ENCODE assay signal across 24 mouse cellular contexts in the genomic region with DNA sequence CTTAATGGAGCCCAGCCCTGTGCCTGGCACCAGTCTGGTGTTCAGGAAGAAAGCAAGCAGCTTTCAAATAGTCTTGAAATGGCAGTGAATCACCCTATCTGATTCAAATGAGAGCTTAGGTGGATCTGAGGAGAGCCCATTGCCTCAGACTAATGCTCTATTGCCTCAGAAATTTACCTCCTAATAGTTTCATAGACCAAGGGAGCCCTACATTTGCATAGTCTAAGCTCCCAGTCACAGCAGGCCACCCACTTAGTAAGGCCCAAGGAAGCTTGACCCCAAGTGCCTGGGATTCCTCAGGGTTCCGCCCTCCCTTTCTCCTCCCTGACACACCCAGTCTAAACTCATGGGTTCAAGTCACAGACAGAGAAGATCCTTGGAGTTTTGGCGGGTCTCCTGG.
DNase-seq lines count a peak whose midpoint lies in the region; ATAC-seq and TF ChIP-seq lines count a peak whose summit lies in the region.
"Had no signal": no experiment of that assay in that cellular context is flagged by ENCODE, and none has a peak within 500 bp of the region (broad histone marks: within the 10 kb centered on the region; RNA-seq: fewer than 3 reads in every experiment).

No protein-coding gene starts in this region.

- no peak for TF ChIP-seq POLR2A in ES-Bruce4 (IDR thresholded peaks at IDR 0.05; ENCODE audit: insufficient read depth, low read length)
- TF ChIP-seq POLR2A in embryonic fibroblast, embryonic 13.5 days (IDR thresholded peaks at IDR 0.05; ENCODE audit: low read depth, low read length): no peak

- no peak for ATAC-seq in midbrain, embryonic 11.5 days (ENCODE audit: low FRiP score)
- ATAC-seq: forebrain, embryonic 16.5 days; intestine, postnatal 0 days had no signal

- no peak overlapping the region for H3K4me3 ChIP-seq in ES-Bruce4 (ENCODE audit: low read depth, low read length)
- H3K4me3 ChIP-seq in embryonic fibroblast, embryonic 13.5 days (ENCODE audit: insufficient read depth, low read length): no peak overlapping the region
- H3K4me3 ChIP-seq in midbrain, embryonic 11.5 days (ENCODE audit: low read depth, low read length): no peak overlapping the region
- H3K4me3 ChIP-seq: forebrain, embryonic 10.5 days; heart, embryonic 13.5 days; limb, embryonic 12.5 days; liver, embryonic 15.5 days; lung, embryonic 15.5 days; midbrain, embryonic 12.5 days had no signal

- peak; percentile 81 for TF ChIP-seq EP300 in ES-Bruce4 (IDR thresholded peaks at IDR 0.05; ENCODE audit: insufficient read depth, low read depth, low read length)

- 66% methylated on average over 2 of the region's 2 CpGs for WGBS in midbrain, embryonic 11.5 days

- H3K27me3 ChIP-seq in ES-Bruce4 (ENCODE audit: control insufficient read depth, insufficient read depth, low read length, poor library complexity, severe bottlenecking): no peaks in the 10 kb centered on the region
- no peaks in the 10 kb centered on the region for H3K27me3 ChIP-seq in midbrain, embryonic 11.5 days (ENCODE audit: control insufficient read depth, insufficient read depth, low read length)
- H3K27me3 ChIP-seq: limb, embryonic 12.5 days; liver, embryonic 15.5 days; lung, embryonic 15.5 days; midbrain, embryonic 12.5 days had no signal

- H3K36me3 ChIP-seq in ES-Bruce4 (ENCODE audit: control insufficient read depth, insufficient read depth, low read length, poor library complexity, severe bottlenecking): no peaks in the 10 kb centered on the region
- H3K36me3 ChIP-seq in midbrain, embryonic 11.5 days (ENCODE audit: control insufficient read depth, insufficient read depth, low read length): no peaks in the 10 kb centered on the region
- H3K36me3 ChIP-seq: forebrain, embryonic 10.5 days; G1E; heart, embryonic 13.5 days; limb, embryonic 12.5 days; liver, embryonic 15.5 days; lung, embryonic 15.5 days; midbrain, embryonic 12.5 days had no signal

- no peak overlapping the region for H3K4me2 ChIP-seq in midbrain, embryonic 11.5 days
- H3K4me2 ChIP-seq: heart, embryonic 13.5 days; hindbrain, embryonic 14.5 days; limb, embryonic 12.5 days; liver, embryonic 15.5 days; lung, embryonic 15.5 days; midbrain, embryonic 12.5 days had no signal

- no peak for TF ChIP-seq CTCF in ES-Bruce4 (IDR thresholded peaks at IDR 0.05; ENCODE audit: low read depth, low read length)
- TF ChIP-seq CTCF in embryonic fibroblast, embryonic 13.5 days (IDR thresholded peaks at IDR 0.05; ENCODE audit: borderline replicate concordance, insufficient read depth, low read length): no peak

- no peak overlapping the region for H3K9ac ChIP-seq in ES-Bruce4 (ENCODE audit: low read depth, poor library complexity, severe bottlenecking)
- H3K9ac ChIP-seq in midbrain, embryonic 11.5 days (ENCODE audit: low read length): no peak overlapping the region
- H3K9ac ChIP-seq: heart, embryonic 13.5 days; hindbrain, embryonic 14.5 days; limb, embryonic 12.5 days; liver, embryonic 15.5 days; lung, embryonic 15.5 days; midbrain, embryonic 12.5 days had no signal

- peaks cover 10% of the 10 kb centered on the region for H3K4me1 ChIP-seq in ES-Bruce4 (ENCODE audit: control insufficient read depth, insufficient read depth, low read length)
- H3K4me1 ChIP-seq in embryonic fibroblast, embryonic 13.5 days (ENCODE audit: control insufficient read depth, insufficient read depth, low read length): peaks cover 12% of the 10 kb centered on the region
- H3K4me1 ChIP-seq in midbrain, embryonic 11.5 days (ENCODE audit: control insufficient read depth, insufficient read depth, low read length): no peaks in the 10 kb centered on the region
- H3K4me1 ChIP-seq: liver, embryonic 15.5 days had no signal

- no peaks in the 10 kb centered on the region for H3K9me3 ChIP-seq in ES-Bruce4 (replicated peaks; ENCODE audit: control insufficient read depth, insufficient read depth, low read length, poor library complexity, severe bottlenecking)
- H3K9me3 ChIP-seq in midbrain, embryonic 11.5 days (ENCODE audit: control insufficient read depth, low read length): no peaks in the 10 kb centered on the region
- H3K9me3 ChIP-seq: forebrain, embryonic 10.5 days; G1E; heart, embryonic 13.5 days; limb, embryonic 12.5 days; liver, embryonic 15.5 days; lung, embryonic 15.5 days; midbrain, embryonic 12.5 days had no signal

- DNase-seq in NIH3T3 (ENCODE audit: low read depth): peak; percentile 33
- no peak for DNase-seq in adrenal gland, adult 8-10 months
- no peak for DNase-seq in cerebellum, postnatal 36 days
- no peak for DNase-seq in midbrain, embryonic 11.5 days (ENCODE audit: low spot score, missing footprints)
- DNase-seq: adrenal gland, postnatal 36 days; cerebellum, adult 2 months; cerebellum, postnatal 14 days; heart, postnatal 10 days; kidney, adult 9 months; kidney, postnatal 10 days; lung, postnatal 36 days; thymus, postnatal 4 days had no signal

- H3K27ac ChIP-seq in ES-Bruce4 (ENCODE audit: insufficient read depth, low read length): peak overlapping the region; percentile 95
- 0 out of 2 replicates have a peak overlapping the region, but pooled peaks have one; percentile 11 for H3K27ac ChIP-seq in embryonic fibroblast, embryonic 13.5 days (ENCODE audit: insufficient read depth, low read length)
- H3K27ac ChIP-seq in midbrain, embryonic 11.5 days (ENCODE audit: low read depth, low read length): no peak overlapping the region
- H3K27ac ChIP-seq: forebrain, embryonic 10.5 days; heart, embryonic 13.5 days; hindbrain, embryonic 14.5 days; limb, embryonic 12.5 days; liver, embryonic 15.5 days; lung, embryonic 15.5 days; midbrain, embryonic 12.5 days had no signal
